Mouse (Mus musculus) cerebellum, adult 8-10 months (tissue): ENCODE results near the gene Ltbp4.
A peak's percentile ranks its signal among the peaks of the same experiment; 100 is the strongest.

ENCODE experiments used
- DNase-seq: peaks from one replicate; pipeline ENCODE4 v3.0.0; 2022

Gene Ltbp4

DNA sequence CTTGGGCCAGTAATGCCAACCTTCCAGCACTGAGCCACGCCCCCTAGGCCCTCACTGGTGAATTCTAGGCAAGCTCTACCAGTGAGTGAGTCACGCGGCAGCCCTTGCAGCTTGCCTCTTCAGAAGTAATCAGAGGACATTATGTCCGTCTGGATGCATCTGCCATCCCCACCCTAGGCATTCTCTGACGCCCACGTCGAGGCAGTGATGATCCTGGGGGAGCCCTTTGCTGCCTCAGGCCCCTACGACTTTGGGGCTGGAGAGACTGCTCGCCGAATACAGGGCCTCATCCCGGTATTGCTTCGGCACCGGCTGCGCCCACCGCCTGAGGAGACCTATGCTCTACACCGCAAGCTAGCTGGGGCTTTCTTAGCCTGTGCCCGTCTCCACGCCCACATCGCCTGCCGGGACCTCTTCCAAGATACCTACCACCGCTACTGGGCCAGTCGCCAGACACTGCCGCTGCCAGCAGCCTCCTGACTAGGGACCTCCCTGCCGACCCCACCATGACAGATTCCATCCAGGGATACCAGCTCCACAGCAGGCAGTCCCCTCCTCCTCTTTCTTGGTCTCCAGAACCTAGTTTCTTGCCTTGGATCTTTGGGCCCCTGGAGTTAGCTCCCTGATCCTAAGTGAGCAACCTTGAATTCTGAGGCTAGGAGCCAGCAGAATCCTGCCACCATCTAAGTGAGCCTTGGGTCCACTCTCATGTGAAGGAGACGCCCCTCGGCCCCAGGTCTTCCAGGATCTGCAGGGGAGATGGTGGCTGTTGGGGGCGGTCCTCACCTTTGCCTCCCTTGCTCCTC lies 80.2 kb downstream of the Ltbp4 start:
- DNase-seq = peak; percentile 78

DNA sequence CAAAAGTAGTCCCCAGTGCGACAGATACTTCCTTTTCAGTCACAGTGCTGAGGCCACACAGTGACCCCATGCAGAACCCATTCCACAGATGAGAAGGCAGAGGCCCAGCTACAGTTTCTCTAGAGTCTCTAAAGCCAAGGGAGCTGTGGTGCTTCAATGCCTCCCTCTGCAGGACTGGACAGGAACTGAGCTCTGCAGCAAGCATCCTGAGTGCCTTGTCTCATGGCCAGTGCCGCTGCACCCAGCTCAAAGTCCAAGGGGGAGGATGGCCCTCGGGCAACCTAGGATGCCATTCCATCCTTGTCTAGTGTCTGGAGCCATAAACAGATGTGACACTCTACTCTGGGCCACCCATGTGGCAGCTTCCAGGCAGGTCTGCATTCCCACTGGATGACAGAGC lies 81.8 kb downstream of the Ltbp4 start:
- DNase-seq = peak; percentile 40
